Mouse (Mus musculus) bone marrow macrophage, adult 2 months (primary cell): ENCODE data around the gene Frmd4b.

Experiments
- CTCF ChIP-seq: IDR thresholded peaks from 2 replicates; pipeline ENCODE4 v1.5.1; 2012; ENCODE audit warnings: low read depth, mild to moderate bottlenecking, low read length, moderate library complexity
- POLR2A ChIP-seq: IDR thresholded peaks from 2 replicates; pipeline ENCODE4 v1.6.1; 2012; ENCODE audit warnings: mild to moderate bottlenecking, low read depth, low read length, borderline replicate concordance

DNA sequence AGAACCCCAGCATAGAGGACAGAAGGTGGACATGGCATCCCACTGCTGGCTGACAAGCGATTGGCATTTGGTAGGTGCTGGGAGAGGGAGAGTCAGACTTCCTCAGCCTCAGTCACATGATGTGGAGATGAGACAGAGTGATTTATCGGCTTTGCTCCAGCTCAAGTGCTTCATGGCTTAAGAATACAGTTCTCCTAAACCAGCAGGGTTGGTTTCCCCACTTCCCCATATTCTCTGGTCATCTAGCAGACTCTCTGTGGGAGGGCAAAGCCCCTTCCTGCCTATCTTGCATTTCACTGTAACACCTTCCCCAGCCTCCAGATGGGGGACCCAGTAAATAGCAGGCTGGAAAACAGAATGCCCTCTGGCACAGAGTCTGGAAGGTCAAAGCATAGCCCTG lies 160.1 kb downstream of the Frmd4b start:
- TF ChIP-seq CTCF, result no peak
- no peak for TF ChIP-seq POLR2A
